Mouse (Mus musculus) thymus, postnatal 10 days (tissue): ENCODE results near the gene Sdf2.

Source experiments
- DNase-seq, 2 experiments: peaks; one replicate each; pipeline ENCODE4 v3.0.0; 2021; ENCODE audit warnings: low spot score in 2 of 2

The Sdf2 gene

DNA sequence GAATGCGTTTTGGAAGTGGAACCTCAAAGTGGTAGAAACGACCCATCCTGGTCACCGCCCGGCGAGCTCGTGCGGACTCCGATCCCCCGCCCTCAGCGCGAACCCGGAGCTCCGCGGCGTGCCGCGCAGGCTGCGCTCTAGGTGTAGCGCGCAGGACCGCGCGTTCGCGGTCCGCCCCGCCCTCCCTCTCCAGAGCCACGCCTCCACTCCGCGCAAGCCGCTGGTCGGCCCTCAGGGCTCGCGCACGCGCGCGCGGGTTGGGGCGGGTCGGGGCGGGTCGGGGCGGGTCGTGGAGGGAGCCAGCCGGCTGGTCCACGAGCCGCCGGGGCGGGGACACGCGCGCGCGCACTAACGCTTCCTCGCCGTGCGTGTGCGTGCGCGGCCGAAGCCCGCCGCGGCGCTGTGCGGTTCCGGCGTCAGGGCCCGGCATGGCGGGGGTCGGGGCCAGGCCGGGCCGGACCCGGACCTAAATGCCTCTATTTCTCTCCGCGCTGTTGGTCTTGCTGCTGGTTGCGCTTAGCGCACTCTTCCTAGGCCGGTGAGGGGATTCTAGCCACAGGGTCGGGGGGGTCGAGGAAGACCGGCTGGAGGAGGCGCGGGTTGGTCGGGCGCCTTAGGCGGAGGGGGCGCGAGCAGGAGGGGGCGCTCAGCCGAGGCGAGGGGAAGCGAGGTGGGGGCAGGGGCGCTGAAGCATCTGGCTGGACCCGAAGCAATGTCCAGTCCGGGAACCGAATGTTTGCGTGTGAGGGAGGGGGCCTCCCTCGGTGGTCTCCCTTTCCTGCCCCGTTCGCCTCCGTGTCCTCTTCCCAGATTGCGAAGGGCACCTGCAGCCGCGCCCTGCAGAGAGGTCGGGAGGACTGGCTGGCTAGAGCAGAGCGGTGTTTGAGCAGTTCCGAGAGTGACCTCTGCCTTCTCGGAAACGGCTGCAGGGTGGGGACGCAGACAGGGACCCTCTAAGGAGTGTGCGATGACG is 16.1 kb downstream of the Sdf2 start, which contains the start of gene 2610507B11Rik:
Gene 2610507B11Rik, plus strand, starts transcription at position 373 of the 973 bp plus-strand sequence.
- DNase-seq, result peak; percentile 91 to 96

DNA sequence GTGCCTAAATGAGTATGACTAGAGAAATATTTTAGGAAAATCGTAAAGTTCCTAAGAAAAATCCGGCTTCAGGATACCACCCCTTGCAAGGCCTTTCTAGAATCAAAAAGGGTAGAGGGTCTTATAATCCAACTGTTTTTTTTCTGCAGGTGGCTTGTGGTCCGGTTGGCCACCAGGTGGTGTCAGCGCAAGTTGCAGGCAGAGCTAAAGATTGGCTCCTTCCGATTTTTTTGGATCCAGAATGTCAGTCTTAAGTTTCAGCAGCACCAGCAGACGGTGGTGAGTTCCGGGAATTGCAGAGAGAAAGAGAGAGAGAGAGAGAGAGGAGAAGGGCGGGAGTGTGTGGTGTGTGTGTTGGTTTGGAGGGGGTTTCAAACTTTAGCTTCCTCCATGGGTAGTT is 17.0 kb downstream of the Sdf2 start:
- peak; percentile 27 to 52 for DNase-seq

DNA sequence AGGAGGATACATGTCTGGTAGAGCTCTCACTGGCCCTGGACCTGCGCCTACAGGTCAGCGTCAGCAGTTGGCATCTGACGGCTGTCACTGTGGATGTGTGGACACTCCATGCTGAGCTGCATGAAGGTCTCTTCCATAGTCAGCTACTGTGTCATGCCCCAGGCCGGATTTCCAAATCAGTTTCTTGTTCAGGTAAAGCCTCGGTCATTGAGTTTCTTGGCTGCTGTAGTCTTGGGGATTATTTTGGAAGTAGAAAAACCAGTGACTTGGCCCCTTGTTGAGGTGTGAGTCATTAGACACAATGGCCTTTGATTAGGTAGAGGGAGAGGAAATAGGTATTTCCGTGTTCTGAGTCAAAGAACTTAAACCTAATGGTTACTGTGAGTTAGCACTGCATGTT is 20.0 kb downstream of the Sdf2 start:
- DNase-seq, result no peak

DNA sequence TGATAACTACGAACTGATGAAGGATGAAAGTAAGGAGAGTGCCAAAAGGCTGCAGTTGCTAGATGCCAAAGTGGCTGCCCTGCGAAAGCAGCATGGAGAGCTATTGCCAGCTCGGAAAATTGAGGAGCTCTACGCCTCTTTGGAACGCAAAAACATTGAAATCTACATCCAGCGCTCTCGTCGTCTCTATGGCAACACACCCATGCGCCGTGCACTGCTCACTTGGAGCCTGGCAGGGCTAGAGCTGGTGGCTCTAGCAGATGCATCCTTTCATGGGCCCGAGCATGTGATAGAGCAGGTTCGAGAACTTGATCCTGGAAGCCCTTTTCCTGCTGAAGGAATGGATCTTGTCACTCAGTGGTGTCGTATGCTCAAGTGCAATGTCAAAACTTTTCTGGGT is 26.4 kb downstream of the Sdf2 start:
- DNase-seq, result no peak

DNA sequence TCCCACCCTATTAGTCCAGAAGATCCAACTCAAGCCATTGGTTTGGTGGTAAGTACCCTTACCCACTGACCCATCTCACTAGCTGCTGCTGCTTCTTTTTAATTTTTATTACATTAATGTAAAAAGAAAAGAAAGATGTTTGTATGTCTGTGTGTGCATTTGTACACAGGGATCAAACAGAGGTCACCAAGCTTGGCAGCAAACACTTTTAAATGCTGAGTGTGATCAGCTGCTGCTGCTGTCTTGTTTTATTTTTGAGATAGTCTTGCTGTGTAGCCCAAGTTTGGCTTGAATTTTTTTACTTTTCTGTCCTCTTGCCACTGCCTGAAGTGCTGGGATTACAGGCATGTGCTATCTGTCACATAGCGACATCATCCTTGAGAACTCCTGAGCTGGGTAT is 30.1 kb downstream of the Sdf2 start:
- DNase-seq, result no peak

DNA sequence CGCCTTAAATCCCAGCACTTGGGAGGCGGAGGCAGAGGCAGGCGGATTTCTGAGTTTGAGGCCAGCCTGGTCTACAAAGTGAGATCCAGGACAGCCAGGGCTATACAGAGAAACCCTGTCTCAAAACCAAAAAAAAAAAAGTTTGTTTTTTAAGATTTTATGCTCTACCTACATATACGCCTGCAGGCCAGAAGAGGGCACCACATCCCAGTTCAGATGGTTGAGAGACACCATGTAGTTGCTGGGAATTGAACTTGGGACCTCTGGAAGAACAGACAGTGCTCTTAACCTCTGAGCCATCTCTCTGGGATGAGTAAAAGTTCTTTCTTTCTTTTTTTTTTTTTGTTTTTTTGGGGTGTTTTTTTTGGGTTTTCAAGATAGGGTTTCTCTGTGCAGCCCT is 30.6 kb downstream of the Sdf2 start:
- peak in 1 of 2 experiments; percentile 9 for DNase-seq

DNA sequence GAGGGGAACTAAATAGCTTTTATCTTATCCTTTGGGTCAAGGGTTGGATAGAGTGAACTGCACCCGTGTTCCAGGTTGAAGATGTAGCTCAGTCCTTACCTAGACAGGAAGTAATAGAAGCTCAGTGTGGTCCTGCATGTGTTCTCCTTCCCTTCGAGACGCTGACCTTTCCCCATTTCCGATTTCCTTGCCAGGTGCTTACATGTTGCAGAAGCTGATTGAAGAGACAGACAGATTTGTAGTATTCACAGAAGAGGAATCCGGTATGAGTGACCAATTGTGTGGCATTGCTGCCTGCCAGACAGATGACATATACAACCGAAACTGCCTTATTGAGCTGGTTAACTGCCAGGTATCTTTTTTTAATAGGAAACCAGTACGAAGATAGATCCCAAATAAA is 33.3 kb downstream of the Sdf2 start:
- no peak for DNase-seq

DNA sequence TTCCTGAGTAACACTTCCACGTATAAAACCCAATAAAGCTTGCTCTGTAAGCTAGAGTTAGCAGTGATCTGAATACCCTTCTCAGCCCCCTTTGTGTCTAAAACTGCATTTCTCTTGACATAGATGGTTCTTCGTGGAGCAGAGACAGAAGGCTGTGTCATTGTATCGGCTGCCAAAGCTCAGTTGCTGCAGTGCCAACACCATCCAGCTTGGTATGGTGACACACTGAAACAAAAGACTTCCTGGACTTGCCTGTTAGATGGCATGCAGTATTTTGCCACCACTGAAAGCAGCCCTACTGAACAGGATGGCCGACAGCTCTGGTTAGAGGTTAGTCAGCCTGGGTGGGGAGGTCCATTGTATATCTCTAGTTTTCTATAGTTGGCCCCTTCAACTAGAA is 34.0 kb downstream of the Sdf2 start:
- DNase-seq, result no peak

DNA sequence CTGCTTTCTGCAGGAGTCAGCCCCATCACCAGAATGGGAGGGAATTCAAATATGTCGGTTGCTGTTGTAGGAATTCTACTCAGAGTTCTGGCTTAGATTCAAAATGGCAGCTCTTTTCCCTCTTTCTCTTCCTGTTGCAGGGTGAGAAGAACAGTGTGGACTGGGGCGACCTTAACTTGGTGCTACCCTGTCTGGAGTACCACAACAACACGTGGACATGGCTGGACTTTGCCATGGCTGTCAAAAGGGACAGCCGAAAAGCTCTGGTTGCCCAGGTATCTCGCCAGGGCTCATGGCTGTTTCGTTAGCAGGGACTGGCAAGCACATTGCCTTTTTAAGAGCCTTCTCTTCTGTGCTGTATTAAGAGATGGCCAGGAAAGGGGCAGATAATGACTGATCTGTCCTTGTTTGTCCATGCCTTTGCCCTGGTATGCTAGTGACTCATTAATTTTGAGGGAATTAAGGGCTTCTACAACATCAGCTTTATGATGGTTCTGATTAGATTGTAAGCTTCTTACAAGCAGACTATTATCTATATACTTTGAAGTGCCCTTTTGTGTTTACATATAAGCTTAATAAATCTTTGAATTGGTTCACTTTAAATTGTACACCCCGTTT is 43.7 kb downstream of the Sdf2 start:
- DNase-seq, result no peak

DNA sequence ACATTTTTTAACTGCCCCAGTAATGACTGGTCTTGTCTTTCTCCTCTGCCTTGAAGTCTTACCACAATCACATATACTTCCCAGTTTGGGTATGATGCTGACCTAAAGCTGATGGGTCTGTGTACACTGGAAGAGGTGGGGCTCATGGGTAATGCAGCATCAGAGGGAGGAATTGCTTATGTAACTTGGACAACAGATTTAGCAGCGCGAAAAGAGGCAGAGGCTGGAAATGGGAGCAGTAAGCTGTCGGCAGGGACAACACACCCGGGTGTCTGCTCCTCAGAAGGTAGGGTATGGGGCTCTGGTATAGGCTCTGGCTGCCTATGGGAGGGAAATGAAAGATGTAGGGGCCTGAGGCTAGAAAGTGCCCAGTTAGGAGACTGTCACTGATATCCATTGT is 45.1 kb downstream of the Sdf2 start, which contains the start of gene BC030499:
Gene BC030499, plus strand, starts transcription at position 188 of the 400 bp plus-strand sequence.
- DNase-seq, result no peak

DNA sequence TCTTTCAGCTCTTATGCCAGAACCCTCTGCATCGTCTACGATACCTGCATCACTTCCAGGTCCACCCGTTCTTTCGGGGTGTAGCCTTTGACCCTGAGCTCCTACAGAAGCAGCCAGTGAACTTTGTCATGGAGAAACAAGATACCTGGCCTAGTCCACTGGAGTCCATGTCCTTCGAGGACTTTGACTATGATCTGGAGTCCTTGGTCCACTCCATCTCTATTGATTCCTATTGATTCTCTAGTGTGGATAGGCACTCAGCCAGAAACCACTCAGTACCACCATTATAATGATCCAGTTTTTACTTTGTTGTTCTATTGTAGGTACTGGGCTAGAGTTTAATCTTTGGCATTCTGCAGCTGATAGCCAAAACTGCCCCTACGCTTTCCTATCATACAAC is 49.0 kb downstream of the Sdf2 start:
- DNase-seq, result no peak

DNA sequence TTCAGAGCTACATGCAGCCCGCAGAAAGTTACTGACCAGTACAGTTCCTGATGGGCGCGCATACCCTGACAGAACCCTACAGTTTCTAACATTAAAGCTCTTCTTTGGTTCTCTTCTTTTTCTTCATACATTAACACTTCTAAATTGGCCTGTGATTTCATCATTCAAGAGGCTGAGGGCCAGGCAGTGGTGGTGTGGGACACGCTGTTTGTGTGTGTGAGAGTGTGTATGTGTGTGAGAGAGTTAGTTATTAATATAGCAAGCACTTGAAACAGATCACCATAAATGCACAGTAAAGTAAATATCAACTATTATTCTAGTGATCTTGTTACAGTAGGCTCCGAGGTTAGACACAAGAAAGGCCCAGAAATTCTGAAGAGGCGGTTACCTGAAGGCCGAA is 55.4 kb downstream of the Sdf2 start:
- DNase-seq, result no peak

DNA sequence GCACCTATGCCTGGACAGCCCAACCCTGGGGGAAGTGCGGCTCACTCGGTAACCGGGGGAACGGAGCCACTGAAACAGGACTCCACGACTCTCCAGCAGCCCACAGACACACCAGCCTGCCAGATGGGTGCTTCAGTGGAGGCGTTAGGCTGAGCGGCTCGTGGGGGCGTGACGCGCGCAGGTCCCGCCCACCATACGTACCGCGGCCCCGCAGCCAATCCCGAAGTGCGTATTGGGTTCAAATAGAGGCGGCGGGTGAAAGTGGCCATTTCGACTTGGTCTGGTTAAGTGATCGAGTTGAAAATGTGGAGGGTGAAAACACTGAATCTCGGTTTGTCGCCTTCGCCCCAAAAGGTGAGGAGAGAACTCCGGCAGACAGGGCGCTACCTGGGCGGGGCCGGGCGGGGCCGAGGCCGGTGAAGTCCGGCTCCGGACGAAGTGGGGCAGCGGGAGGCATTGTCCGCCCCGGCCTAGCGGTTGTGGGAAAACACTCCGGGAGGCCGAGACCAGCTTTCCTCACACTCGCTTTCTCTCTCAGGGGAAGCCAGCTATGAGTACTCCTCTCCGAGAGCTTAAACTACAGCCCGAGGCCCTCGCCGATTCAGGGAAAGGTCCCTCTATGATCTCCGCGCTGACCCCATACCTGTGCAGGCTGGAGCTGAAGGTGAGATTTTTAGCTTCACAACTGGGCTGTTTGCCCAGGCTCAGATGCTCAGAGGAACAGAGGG is 56.0 kb downstream of the Sdf2 start, which contains the start of gene Spag5:
Gene Spag5, plus strand, starts transcription at position 173 of the 728 bp plus-strand sequence.
- DNase-seq, result peak; percentile 83 to 88
